Mouse (Mus musculus) embryonic facial prominence, embryonic 15.5 days (tissue): ENCODE measurements around the gene Slc28a1. TPM values are rescaled to one million over a fixed set of nuclear protein-coding genes. Genes with fewer than 3 reads are reported as not detected.
A peak's percentile ranks its signal among the peaks of the same experiment; 100 is the strongest.

Source experiments
- ATAC-seq: fragments of 200-750 bp; cut with Nextera tagmentation; 2 replicates; pipeline ENCODE4 v1.8.0; 2017; ENCODE audit warnings: low read depth, moderate TSS enrichment; ENCODE audit not compliant: insufficient number of reproducible peaks, low FRiP score, low TSS enrichment
- H3K27ac ChIP-seq: fragments of 300-500 bp; sonication (generic); replicated peaks from 2 replicates; pipeline ENCODE4 v1.5.1; 2015; ENCODE audit warnings: mild to moderate bottlenecking, inconsistent platforms
- H3K27me3 ChIP-seq: fragments of 300-500 bp; sonication (generic); 2 replicates; pipeline ENCODE4 v1.6.1; 2015; ENCODE audit warnings: inconsistent platforms
- H3K36me3 ChIP-seq: fragments of 300-500 bp; sonication (generic); 2 replicates; pipeline ENCODE4 v1.6.1; 2015; ENCODE audit warnings: mild to moderate bottlenecking, inconsistent platforms
- H3K4me1 ChIP-seq: fragments of 300-500 bp; sonication (generic); 2 replicates; pipeline ENCODE4 v1.6.1; 2015; ENCODE audit warnings: inconsistent platforms
- H3K4me2 ChIP-seq: fragments of 300-500 bp; sonication (generic); replicated peaks from 2 replicates; pipeline ENCODE4 v1.6.1; 2015; ENCODE audit warnings: mild to moderate bottlenecking, inconsistent platforms
- H3K4me3 ChIP-seq: fragments of 300-500 bp; sonication (generic); replicated peaks from 2 replicates; pipeline ENCODE4 v1.5.1; 2015; ENCODE audit warnings: mild to moderate bottlenecking, inconsistent platforms
- H3K9ac ChIP-seq: fragments of 300-500 bp; sonication (generic); 2 replicates; pipeline ENCODE4 v1.6.1; 2015; ENCODE audit warnings: inconsistent platforms
- H3K9me3 ChIP-seq: fragments of 300-500 bp; sonication (generic); replicated peaks from 2 replicates; pipeline ENCODE4 v1.6.1; 2016; ENCODE audit warnings: inconsistent platforms
- WGBS: fragments of 180-500 bp; shearing (Covaris S2); methylation state at CpG from one replicate; pipeline ENCODE4 v1.1.7; 2015; 5-methylcytosine and 5-hydroxymethylcytosine counted together
- polyA plus RNA-seq: library from polyadenylated mRNA; unstranded; fragments of >200 nt; fragmentation: Nextera tagmentation; extraction: Ambion mirVana; gene quantifications from 2 replicates; pipeline ENCODE4 v1.2.1, GENCODE M21; 2015

Slc28a1 gene
- polyA plus RNA-seq, 1 experiment from 2014 or later, result not detected

DNA sequence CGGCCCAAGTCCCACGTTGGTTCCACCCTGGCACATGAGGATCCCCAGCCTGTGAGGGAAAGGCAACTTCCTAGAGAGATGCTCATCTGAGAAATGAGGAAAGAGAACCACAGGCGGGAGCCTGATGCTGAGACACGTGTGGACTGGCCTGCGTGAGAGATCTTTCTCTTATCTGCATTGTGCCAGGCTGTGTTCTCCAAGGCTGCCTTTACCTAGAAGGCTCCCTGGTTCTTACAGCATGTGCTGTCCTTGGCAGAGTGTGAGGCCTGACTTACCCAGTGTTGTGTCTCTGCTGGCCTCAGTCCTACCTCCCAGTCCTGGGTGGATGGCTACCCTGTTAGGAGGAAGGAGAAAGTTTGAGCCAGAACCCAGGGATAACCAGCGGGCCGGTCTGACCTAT lies 11.7 kb upstream of the Slc28a1 start:
- no peak overlapping the region for H3K27ac ChIP-seq
- no peaks in the 10 kb centered on the region for H3K36me3 ChIP-seq
- H3K4me2 ChIP-seq, result no peak overlapping the region
- H3K27me3 ChIP-seq, result no peaks in the 10 kb centered on the region
- H3K9me3 ChIP-seq, result no peaks in the 10 kb centered on the region
- no peak overlapping the region for H3K9ac ChIP-seq
- ATAC-seq, result no peak
- WGBS, result 93% methylated on average over 7 of the region's 7 CpGs
- H3K4me3 ChIP-seq, result no peak overlapping the region
- no peaks in the 10 kb centered on the region for H3K4me1 ChIP-seq

DNA sequence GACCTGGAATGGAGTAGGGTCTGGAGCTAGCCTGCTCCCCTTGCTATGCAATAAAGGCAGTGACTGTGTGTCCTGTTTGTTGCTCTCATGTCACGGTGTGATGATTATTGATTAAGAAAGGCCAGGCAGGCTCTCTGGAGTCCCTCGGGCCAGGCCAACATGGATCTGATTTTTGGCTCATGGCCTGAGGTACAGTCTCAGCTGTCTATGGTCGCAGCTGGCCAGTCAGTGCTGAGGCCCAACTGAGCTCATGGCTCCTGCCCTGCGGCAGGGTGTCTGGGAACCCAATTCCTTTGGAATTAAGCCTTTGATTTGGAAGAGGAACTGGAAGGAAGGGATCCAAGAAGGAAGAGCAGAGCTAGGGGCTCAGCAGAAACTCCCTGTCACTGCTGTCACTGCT lies 9.1 kb upstream of the Slc28a1 start:
- Histone ChIP-seq H3K27me3 (no peaks in the 10 kb centered on the region), H3K4me3 (no peak overlapping the region), H3K4me2 (no peak overlapping the region), H3K9me3 (no peaks in the 10 kb centered on the region), H3K9ac (no peak overlapping the region), H3K4me1 (peaks cover 3% of the 10 kb centered on the region; the same call in 1 of the 2 replicates), H3K27ac (no peak overlapping the region), H3K36me3 (no peaks in the 10 kb centered on the region)
- 38% methylated on average over 4 of the region's 4 CpGs for WGBS
- no peak for ATAC-seq

DNA sequence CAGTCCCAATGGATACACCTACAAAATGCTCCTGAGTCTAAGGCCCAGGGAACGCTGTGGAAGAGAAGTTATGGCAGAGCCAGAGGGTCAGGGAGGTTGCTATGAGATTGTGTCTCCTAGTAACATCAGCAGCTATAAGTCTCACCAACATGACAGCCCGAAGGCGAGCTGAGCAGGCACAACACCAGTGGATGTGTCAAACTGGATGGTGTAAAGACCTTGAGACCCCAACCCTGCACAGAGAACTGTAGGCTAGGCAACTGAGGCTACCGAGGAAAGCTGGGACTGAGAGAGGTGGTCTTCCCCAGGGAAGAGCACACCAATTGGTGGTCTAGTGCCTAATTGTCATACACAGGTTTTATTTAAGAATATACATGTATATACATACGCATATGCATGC lies 6.4 kb upstream of the Slc28a1 start:
- no peaks in the 10 kb centered on the region for H3K36me3 ChIP-seq
- no peak overlapping the region for H3K9ac ChIP-seq
- no peak overlapping the region for H3K4me2 ChIP-seq
- WGBS, result 87% methylated on average over 5 of the region's 5 CpGs
- H3K4me3 ChIP-seq, result no peak overlapping the region
- peaks cover 3% of the 10 kb centered on the region; the same call in 1 of the 2 replicates for H3K4me1 ChIP-seq
- H3K27me3 ChIP-seq, result no peaks in the 10 kb centered on the region
- H3K27ac ChIP-seq, result no peak overlapping the region
- no peaks in the 10 kb centered on the region for H3K9me3 ChIP-seq
- ATAC-seq, result no peak

DNA sequence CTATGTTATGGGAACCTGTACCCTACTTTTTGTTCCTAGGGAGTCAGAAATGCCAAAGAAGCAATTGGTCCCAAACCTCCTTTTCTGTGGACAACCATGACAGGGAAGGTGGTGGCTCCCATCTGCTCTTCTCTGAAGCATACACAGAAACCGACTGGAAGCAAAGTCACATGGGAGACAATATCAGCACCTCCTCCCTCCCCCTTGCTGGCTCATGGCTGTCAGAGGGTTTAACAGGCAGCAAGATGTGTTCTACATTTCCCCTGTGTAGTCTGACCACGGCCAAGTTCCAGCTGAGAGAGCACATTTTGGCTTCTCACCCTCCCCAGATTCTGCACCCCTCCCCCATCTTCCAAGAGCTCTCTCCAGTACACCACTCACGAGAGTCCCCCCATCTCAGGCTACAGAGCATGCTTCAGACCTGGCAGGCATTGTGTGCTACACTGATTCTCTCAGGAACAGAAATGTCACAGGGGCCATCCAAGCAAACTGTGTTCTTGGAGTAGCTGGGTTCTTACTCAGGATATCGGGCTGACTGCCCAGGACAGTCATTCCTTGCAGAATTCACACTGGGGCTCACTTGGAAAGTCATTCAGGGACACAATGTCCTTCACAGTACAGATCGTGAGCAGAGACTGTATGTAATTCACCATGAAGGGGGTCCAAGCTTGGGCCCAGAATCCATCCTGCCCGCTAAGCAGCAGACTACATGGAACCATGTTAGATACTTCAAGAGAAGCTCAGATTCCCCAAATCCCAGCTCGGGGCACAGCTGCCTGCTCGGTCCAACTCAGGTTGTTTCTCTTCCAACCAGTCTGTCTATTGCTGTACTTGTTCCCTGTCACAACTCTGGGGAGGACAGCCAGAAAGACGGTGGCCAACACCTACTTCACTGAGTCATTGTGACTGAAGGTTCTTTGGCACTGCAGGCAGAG lies 4.6 kb upstream of the Slc28a1 start:
- no peaks in the 10 kb centered on the region for H3K9me3 ChIP-seq
- H3K9ac ChIP-seq, result no peak overlapping the region
- peaks cover 3% of the 10 kb centered on the region; the same call in 1 of the 2 replicates for H3K4me1 ChIP-seq
- no peak overlapping the region for H3K27ac ChIP-seq
- 49% methylated on average over 9 of the region's 9 CpGs for WGBS
- H3K36me3 ChIP-seq, result no peaks in the 10 kb centered on the region
- no peak overlapping the region for H3K4me3 ChIP-seq
- H3K4me2 ChIP-seq, result no peak overlapping the region
- H3K27me3 ChIP-seq, result no peaks in the 10 kb centered on the region
- ATAC-seq, result peak; percentile 73

DNA sequence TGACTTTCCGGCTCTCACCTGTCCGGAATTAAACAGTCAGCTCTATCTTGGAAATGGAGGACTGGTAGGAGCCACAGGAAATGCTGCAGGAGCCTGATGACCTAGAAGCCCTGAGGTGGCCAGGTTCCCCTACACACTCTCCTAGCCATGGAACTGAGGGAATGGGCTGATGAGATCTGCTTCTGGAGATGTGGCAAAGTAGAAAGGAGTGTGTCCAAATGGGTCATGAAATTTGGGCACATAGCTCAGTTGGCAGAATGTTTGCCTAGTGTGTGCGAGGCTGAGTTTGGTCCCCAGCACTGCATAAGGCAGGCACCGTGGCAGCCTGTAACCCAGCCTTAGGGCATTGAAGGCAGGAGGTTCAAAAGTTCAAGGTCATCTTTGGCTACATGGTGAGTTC lies 3.8 kb upstream of the Slc28a1 start:
- 89% methylated on average over 4 of the region's 4 CpGs for whole genome bisulfite sequencing
- ATAC-seq, result no peak
- Histone ChIP-seq H3K9me3 (no peaks in the 10 kb centered on the region), H3K9ac (no peak overlapping the region), H3K27ac (no peak overlapping the region; the same call in 1 of the 2 replicates), H3K36me3 (no peaks in the 10 kb centered on the region), H3K4me2 (no peak overlapping the region), H3K4me1 (peaks cover 3% of the 10 kb centered on the region; the same call in 1 of the 2 replicates), H3K27me3 (no peaks in the 10 kb centered on the region; the same call in 1 of the 2 replicates), H3K4me3 (no peak overlapping the region)

DNA sequence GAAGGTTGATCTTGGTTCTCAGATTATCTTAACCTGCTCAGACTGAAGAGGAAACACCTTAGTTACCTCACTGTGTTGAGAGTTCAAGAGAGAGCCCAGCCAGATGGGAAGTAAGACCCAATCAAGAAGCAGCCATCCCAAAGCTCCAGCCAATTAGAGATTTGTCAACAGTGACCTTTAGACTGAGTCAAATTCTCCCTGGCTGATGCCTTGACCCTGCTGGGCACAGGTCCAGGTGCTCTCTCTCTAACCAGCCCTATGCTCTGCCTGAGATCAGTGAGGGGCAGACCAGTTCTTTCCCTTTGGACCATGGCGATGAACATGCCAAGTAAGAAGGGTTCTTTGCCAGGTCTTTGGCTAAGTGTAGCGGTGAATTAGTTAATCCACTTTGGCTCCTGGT lies 2.9 kb upstream of the Slc28a1 start:
- WGBS, result 94% methylated on average over 2 of the region's 2 CpGs
- no peak for ATAC-seq
- H3K36me3 ChIP-seq, result no peaks in the 10 kb centered on the region

DNA sequence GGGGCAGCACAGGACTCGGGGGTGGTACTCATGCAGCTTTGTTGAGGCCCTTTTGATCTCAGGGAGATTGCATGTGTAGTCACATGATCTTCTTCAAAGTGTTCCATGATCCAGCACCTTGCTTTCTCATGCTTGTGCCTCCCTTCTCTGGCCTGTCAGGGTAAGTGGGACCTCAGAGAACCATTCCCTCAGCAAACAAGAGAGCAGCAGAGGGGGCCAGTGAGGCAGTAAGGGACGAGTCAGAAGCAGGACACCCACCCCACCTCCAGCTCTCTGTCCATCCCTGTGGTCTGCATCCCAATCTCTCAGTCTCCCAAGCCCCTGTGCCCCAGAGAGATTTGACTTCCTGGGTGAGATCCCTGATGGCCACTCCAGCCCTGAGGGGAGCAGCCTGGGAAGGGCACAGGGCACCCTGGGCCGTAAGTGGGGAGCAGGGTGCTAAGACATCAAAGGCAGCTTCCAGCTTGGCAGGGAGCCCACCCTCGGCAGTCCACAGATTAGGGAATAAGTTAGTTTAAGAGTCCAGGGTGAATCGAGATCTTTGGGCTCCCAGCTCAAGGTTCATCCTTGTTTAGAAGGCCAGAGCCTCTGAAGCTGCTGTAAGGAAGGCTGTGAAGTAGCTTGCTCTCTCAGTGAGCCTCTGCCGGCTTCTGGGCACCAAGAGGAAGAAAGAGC lies 1.8 kb upstream of the Slc28a1 start:
- WGBS, result 33% methylated on average over 6 of the region's 6 CpGs
- Histone ChIP-seq H3K9me3 (no peaks in the 10 kb centered on the region), H3K4me2 (no peak overlapping the region), H3K4me1 (peaks cover 3% of the 10 kb centered on the region; the same call in 1 of the 2 replicates), H3K27me3 (no peaks in the 10 kb centered on the region; the same call in 1 of the 2 replicates), H3K4me3 (no peak overlapping the region), H3K36me3 (no peaks in the 10 kb centered on the region), H3K9ac (no peak overlapping the region), H3K27ac (no peak overlapping the region)
- ATAC-seq, result no peak

More for the DNA sequence above, 2.9 kb upstream of the Slc28a1 start:
- no peak overlapping the region for H3K9ac ChIP-seq
- peaks cover 3% of the 10 kb centered on the region; the same call in 1 of the 2 replicates for H3K4me1 ChIP-seq
- H3K4me2 ChIP-seq, result no peak overlapping the region
- H3K4me3 ChIP-seq, result no peak overlapping the region
- H3K27ac ChIP-seq, result no peak overlapping the region
- H3K9me3 ChIP-seq, result no peaks in the 10 kb centered on the region
- H3K27me3 ChIP-seq, result no peaks in the 10 kb centered on the region; the same call in 1 of the 2 replicates

DNA sequence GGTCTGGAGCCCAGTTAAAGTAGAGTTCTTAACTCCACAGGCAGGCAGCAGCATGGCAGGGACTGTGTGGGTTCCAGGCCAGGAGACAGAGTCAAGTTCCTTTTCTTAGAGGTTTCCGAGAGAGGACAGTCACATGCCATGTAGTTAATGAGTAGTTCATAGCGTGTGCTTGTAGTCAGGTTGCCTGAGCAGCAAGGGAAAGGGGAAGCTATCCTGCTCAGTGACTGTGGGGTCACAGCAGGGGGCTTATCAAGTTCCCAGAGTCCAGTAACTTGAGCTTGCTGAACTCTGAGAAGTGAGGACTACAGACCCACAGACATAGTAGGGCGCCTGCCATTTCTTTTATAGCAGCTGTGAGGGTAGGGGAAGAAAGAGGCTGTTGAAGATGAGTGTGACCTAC lies 6.5 kb downstream of the Slc28a1 start:
- no peak overlapping the region for H3K9ac ChIP-seq
- H3K4me2 ChIP-seq, result no peak overlapping the region
- no peak for ATAC-seq
- H3K4me1 ChIP-seq, result no peaks in the 10 kb centered on the region
- no peak overlapping the region for H3K27ac ChIP-seq
- WGBS, result 47% methylated on average over 3 of the region's 3 CpGs
- H3K36me3 ChIP-seq, result no peaks in the 10 kb centered on the region
- H3K9me3 ChIP-seq, result no peaks in the 10 kb centered on the region
- H3K4me3 ChIP-seq, result no peak overlapping the region
- H3K27me3 ChIP-seq, result no peaks in the 10 kb centered on the region

DNA sequence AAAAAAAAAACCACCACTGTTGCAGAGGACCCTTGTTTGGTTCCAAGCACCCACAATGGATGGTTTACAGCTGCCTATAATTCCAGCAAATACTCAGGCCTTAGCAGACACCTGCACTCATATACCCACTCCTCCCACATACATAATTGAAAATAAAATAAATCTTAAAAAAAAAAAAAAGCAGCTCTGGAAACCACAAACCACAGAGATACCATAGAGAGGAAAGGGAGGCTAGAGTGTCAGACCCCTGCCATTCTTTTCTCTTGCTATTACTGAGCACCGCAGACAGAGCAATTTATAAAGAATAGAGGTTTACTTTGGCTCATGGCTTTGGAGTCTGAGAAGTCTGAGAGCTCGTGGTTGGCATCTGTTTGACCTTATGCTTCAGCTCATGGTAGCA lies 8.2 kb downstream of the Slc28a1 start:
- Histone ChIP-seq H3K4me3 (no peak overlapping the region), H3K4me1 (no peaks in the 10 kb centered on the region), H3K36me3 (no peaks in the 10 kb centered on the region), H3K4me2 (no peak overlapping the region), H3K27me3 (no peaks in the 10 kb centered on the region), H3K27ac (no peak overlapping the region), H3K9me3 (no peaks in the 10 kb centered on the region), H3K9ac (no peak overlapping the region)
- 80% methylated on average over 2 of the region's 2 CpGs for WGBS
- ATAC-seq, result no peak

DNA sequence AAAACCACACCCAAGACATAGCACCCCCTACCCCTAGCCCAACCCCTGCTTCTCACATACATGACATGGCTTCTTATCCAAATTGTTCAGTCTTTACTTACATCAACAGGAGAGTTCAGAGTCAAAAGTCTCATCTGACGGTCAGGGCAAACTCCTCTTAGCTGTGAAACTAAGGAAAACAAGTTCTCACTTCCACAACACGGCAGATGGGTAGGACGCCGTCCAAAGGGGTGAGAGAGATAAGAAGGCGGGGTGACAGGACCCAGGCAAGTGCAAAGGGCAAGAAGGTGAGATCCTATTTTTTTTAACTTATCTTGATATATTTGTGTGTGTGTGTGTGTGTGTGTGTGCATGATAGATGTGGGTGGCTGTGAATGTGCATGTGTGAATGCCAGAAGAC lies 9.0 kb downstream of the Slc28a1 start:
- H3K27me3 ChIP-seq, result no peaks in the 10 kb centered on the region
- no peaks in the 10 kb centered on the region for H3K36me3 ChIP-seq
- no peak for ATAC-seq
- H3K27ac ChIP-seq, result no peak overlapping the region
- no peak overlapping the region for H3K4me2 ChIP-seq
- H3K4me1 ChIP-seq, result no peaks in the 10 kb centered on the region
- H3K9ac ChIP-seq, result no peak overlapping the region
- no peak overlapping the region for H3K4me3 ChIP-seq
- H3K9me3 ChIP-seq, result peaks cover 6% of the 10 kb centered on the region; the same call in 1 of the 2 replicates
- WGBS, result 89% methylated on average over 5 of the region's 5 CpGs

DNA sequence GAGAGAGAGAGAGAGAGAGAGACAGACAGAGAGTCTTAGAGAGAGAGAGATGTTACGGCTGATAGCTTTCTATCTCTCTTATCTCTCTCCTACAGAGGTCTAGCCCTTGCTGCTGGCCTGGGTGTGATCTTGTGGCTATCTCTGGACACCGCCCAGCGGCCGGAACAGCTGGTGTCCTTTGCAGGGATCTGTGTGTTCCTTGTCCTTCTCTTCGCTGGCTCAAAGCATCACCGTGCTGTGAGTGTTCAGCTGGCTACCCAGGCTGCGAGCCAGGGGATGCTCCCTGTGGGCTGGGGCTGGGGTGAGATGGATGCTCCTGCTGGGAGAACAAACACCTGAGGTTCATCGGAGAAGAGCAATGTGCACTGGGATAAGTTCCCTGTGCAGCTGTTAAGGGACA lies 10.2 kb downstream of the Slc28a1 start:
- H3K27me3 ChIP-seq, result no peaks in the 10 kb centered on the region
- 81% methylated on average over 8 of the region's 8 CpGs for WGBS
- ATAC-seq, result no peak
- no peak overlapping the region for H3K27ac ChIP-seq
- no peak overlapping the region for H3K4me3 ChIP-seq
- H3K9ac ChIP-seq, result no peak overlapping the region
- H3K36me3 ChIP-seq, result no peaks in the 10 kb centered on the region
- no peak overlapping the region for H3K4me2 ChIP-seq
- H3K9me3 ChIP-seq, result peaks cover 6% of the 10 kb centered on the region; the same call in 1 of the 2 replicates
- no peaks in the 10 kb centered on the region for H3K4me1 ChIP-seq
